Mouse (Mus musculus): ENCODE data around the gene Cib4.
A peak's percentile ranks its signal among the peaks of the same experiment; 100 is the strongest.

Gene Cib4

DNA sequence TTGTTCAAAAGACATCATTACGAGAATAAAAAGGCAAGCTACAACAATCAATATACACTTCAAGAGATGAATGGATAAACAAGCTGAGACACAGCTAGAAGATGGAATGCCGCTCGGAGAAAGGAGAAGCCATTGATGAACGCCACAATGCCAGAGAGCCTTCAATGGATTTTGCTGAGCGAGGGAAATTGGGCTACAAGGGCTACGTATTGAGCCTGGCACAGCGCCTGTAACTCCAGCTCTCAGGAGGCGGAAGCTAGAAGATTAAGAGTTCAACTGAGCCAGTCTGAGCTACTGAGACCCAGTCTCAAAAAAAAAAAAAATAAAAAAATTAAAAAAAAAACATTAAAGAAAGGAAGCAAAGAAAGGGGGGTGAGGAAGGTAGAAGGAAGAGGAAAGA lies 32.5 kb downstream of the Cib4 start:
- DNase-seq = no peak

DNA sequence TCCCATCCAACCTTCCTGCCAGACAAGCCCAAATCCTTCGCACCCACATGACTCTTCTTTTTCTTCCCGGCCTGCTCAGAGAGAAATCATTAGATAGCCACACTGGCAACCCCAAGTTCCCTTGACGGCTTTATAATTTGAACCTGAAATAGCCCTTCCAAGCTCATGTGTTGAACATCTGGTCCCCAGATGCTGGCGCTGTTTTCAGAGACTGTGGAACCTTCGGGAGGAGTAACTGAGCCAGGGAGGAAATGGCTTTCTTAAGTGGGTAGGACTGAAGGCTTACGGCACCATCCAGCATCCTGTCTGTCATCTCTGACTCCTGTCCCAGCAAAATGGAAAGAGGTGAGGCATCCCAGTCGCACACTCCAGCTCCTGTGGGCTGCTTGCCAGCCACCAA lies 48.3 kb downstream of the Cib4 start:
- no peak for DNase-seq

DNA sequence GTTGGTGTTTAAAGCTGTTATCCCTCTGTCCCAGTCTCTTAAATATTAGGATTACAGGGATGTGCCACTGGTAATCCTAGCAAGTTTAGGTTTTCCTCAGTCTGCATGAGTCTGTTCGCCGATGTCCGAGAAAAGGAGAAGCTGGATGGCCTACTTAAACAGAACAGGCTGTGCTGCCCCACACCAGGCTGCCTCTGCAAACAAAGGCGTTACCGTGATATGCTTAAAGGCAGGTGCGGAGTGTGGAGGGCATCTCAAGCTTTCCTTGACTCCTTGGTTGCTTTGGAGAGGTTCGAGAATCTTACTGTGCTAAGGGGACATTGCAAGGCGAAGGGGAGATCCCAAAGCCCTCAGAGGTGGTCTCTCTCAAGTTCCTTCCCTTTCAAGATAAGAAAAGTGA lies 48.8 kb downstream of the Cib4 start:
- no peak for DNase-seq

DNA sequence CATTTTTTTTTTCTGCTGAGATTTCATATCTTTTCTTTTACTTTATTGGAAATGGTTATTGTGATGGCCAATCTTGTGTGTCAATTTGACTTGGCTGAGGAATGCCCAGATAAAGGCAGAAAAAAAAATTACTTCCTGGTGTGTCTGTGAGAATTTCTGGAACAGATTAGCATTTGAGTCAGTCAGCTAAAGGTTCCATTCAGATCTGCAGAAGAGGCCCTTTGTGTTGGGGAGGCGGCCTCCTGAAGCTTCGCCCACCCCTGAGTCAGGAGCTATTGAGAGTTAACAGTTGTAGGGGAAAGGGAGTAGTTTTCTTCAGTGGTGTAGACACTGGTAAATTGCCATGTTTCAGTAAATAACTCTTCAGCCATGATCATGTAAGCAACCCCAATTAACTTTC lies 50.3 kb downstream of the Cib4 start:
- DNase-seq = no peak

DNA sequence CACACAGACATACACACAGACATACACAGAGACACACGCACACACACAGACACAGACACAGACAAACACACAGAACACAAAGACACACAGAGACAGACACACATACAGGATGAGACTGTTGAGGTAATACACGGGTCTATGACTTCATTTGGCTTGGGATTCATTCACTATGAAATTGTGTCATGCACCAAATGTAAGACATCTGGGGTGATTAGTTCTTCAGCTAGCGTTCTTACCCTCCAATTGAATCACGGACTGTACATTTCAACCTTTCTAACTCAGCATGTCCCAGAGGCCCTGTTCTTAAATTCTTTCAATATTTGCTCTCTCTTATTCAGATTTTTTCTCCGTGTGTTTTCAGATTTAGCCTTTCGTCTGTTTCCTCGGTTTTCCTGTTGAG lies 51.0 kb downstream of the Cib4 start:
- no peak for DNase-seq

DNA sequence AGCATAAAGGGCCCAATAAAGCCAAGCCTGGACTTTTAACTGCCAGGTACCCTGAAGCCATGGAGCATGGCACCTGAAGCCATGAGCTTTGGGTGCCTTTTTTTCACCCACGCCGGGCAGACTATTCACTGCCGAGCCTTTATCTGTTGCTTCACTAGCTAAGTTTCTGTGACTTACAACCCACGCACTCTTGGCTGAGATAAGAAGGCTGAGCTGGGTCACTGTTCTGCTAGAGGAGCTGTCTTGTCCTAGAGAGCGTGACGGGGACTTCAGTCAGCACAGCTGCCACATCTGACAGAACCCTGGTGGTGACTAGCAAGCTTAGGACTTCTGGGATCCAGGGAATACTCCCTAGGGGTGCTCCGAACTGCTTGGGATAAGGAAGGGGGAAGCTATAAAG lies 51.9 kb downstream of the Cib4 start:
- no peak for DNase-seq

DNA sequence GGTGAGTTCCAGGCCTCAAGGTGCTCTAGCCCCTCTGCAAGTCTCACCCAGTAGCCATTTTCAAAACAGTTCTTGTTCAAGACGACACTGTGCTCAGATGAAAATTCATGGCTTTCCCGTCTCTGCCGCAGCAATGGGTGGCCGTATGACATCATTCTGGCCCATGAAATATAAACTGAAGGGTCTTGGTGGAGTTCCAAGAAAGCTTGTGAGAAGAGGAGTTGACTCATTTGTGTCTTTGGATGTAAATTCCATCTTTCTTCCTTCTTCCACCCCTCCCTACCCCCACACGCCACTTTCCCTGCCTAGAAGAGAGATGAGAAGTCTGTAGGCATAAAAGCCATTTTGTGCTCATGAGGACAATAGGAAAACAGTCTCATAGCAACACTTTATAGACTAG lies 54.8 kb downstream of the Cib4 start:
- DNase-seq = no peak

DNA sequence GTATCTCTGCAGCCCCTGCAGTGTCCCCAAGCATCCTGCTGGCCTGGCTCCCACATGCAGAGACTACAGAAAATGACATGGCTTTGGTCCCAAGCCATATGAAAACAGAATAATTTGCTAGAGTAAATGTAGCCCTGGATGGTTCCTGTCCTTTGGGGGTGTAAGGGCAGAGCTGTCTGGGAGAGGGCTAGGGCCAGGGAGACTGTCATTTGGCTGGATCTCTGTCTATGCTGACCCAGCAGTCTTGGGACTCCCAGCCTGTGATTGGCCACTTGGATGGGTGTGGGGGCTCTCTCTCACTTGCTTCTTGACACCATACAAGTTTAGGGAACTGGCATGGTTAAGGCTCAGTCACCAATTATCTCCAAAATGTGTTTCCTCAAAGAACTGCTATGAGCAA lies 55.4 kb downstream of the Cib4 start:
- no peak for DNase-seq

DNA sequence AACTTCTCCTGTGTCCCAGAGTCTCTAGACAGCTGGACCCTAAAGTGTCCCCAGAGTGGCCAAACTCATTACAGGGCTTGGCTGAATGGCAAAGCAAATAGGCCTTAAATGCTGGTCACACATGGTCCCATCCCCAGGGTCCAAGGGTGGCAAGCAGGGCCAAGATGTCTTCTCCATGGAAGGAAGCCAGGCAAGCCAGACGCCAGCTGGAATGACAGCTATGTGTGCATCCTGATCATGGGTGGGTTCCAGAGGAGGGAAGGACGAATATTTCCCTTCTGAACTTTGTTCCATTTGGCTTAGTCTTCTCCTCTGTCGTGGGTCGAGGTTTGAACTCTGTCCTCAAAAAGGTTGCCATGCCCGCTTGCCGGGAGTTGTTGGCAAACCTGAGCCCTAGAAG lies 60.5 kb downstream of the Cib4 start:
- no peak for DNase-seq

DNA sequence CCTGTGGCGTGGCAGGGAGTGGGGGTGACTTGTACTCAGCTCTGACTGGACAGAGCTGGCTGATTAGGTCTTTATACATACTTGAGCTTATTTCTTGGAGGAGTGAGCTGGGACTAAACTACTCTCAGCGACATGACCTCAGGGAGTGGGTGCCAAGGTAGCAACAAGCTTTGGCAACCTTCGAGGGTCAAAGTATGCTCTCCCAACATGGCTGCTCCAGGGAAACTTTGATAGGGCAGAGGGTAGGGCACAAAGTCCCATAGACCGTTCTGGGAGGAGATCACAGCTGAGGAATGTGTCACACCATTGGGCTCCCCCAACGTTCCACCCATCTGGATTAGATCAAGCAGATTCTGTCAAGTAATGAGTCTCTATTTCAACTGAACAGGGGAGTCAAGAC lies 61.0 kb downstream of the Cib4 start:
- no peak for DNase-seq

DNA sequence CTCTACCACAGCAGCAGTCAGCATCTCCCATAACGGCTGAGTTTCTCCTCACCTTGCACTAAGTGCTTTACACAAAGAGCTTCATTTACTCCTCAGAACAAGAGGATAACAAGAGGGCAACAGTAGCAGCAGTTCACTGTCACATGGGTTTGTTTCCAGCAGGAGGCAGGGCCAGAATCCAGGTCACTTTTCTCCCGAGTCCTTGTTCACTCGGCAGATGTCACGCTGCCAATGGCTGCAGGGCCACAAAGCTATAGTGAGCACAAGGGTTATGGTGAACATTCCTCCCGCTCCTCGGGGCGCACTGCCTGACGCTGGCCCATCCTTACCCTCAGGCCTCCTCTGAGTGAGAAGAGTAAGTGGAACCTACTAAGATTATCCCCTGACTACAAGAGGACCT lies 62.1 kb downstream of the Cib4 start:
- no peak for DNase-seq

DNA sequence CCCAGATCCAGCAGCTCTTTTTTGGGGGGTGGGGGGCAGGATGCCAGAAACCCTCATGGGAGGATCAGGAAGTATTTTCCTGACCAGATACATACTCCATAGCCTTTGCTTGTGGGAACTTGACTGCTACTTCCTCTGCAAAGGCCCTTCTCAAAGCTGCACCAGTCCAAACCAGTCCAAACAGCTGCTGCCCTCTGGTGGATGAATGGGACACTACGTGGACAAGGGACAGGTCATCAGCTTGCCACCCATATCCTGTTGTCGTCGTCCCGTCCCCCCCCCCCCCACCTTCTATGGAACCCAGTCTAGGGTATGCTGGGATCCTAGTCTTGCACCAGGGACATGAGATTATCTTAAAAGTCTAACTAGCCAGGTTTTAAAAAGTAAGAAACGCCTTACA lies 63.3 kb downstream of the Cib4 start:
- peak; percentile 38 for DNase-seq

DNA sequence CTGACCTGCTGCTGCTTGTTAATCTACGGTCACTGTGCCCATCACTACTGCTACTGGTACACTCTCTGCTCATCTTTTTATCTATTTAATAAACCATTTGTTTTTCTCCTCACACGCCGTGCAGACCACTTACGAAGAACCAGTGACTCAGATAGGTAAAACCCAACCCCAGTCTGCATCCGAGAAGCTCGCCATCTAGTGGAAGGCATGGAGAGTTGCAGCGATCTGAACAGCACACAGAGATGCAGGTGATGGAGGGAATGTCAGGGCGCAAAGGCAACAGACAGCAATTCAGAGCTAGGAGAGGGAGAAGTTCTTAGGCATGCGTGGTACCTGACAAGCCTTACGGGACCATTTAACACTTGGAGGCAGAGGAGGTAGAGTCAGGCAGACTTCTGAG lies 69.1 kb downstream of the Cib4 start:
- peak; percentile 25 for DNase-seq

DNA sequence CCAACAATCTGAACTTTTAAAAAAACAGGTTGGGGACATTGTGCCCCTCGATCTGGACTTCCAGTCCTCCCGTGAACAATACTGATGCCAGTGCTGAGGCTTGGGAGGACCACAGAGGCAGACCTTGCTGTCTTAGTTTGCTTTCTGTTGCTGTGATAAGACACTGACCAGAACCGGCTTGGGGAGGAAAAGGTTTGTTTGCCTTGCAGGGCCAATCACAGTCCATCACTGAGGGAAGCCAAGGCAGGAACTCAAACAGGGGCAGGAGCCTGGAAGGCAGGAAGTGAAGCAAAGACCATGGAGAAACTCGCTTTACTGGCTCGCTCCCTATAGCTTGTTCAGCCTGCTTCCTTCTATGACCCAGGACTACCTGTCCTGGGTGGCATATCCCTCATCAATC lies 73.5 kb downstream of the Cib4 start:
- no peak for DNase-seq

DNA sequence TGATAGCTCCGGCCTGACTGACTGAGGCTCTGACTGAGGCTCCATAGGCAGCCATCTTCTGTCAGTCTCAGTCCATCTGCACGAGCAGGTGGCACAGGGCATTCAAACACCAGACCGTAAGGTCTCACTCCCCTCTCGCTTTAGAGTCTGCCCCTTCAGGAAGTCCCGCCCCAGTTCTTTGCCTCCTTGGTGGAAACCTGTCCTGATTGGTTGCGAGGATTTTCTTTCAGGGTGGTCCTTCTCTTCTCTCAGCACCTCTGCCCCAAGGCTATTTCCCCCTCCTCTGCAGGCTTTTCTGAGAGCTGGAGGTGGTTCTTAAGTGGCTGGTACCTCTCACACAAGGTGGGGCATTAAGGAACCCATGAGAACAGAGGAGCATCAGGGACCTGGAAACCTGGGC lies 75.2 kb downstream of the Cib4 start:
- no peak for DNase-seq

DNA sequence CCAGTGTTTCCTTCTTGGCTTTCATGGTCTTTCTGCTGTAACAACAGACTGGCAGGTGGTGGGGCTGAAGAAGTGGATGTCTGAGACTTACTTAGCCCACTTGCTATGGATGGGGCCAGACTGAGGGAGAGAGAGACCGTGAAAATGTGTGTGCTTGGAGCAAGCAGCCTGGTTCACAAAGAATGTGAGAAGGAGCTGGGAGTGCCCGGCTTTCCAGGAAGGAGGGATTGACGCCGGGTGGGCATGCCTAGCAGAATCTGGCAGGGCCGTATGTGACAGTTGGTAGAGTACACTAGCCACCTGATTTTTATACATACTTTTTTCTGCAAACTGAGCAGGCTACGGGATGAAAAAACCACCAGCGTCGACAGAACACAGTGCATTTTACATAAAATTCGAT lies 79.3 kb downstream of the Cib4 start:
- no peak for DNase-seq

DNA sequence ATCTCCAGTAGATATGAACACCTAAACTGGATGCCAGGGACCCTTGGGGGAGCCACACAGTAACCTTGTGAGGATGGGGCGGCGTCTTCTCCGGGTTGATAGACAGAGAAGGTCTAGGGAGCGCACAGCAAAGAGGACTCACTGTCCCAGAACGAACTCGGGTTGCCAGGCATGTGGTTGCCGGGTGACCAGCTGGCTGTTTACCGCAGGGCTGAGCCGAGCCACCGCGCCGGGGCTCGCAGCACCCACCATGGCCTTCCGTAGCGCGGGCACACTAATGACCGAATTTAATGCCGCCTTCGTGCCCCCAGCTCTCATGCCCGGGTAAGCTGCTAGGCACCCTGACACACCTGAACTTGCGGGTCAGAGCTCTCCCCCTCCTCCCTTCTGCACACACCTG lies 79.8 kb downstream of the Cib4 start, which contains the start of gene 1700001C02Rik:
TSS of gene 1700001C02Rik (plus strand) at position 187 of the 400 bp plus-strand sequence.
- DNase-seq = no peak

DNA sequence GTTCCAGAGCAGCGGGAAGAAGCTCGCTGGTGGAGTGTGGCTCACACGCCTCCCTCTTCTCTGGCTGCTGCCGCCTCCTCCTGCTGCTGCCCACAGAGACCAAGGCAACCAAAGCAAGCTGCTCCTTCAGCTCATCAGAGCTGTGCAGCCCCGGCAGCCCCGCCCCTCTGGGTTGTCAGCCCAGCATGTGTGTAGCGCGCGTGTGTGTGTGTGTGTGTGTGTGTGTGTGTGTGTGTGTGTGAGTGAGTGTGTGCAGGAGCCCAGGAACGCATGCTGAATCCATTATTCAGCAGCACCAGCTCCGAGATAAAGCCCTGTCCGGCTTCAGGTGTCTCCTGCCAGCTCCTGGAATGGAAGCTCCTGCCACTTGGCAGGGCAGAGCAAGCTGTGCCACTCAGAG lies 83.8 kb downstream of the Cib4 start, which contains the start of gene Otof:
TSS of gene Otof (minus strand) at position 112 of the 400 bp plus-strand sequence.
- peak; percentile 70 for DNase-seq

DNA sequence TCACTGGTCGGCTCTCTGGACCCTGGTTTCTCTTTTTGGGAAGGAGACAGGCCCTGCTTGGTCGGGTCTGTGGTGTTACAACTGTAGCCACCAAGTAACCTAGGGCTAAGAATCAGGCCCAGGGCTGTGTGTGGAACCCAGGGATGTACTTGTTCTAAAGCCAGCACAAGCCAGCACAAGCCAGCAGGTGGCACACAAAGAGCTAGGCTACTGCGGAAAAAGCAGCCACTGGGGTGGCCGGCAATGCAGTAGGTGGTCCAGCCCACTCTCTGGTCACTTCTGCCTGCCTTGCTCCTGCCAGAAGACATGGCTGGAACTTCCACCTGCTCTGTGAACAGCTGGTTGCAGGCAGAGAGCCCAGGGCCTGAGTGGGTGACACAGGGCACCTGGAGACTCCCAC lies 85.5 kb downstream of the Cib4 start:
- no peak for DNase-seq

DNA sequence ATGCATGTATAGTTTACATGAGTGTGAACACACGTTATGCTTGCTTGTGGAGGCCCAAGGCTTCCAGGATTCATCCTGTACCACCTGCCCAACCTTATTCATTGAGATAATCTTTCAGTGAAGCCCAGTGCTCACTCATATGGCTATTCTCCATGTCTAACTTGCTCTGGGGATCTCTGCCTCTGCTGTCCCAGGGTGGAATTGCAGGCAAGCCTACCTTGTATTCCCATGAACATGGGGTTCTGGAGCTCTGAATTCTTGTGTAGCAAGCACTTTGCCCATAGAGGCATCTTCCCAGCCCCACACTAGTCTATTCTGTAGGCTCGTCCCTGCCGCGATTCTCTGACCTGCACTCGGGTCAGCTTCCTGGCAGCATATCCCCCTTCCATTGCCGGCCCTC lies 89.6 kb downstream of the Cib4 start:
- DNase-seq = peak; percentile 26

DNA sequence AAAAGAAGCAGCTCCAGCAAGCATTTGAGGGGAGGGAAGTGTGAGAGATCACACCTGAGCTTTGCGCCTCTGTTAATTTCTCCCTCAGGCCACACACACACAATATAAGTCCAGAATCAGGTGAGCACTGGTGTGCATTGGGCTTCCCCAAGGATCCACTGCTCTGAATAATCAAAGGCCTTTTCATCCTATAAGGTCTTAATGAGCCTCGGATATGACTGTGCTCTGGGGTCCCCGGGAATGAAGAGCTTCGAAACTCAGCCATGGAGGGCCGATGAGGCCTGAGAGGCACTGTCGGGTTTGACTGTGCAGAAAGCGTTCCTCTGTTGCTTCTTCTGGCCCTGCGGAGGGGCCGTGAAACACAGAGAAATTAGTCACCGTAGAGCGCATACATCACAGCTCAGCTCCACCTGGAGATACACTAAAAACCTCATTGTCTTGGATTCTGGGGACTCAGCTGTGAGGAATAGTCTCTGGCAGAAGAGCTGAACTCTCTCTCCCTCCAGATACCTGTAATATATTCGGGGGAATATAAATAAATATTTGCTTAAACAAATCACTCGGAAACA lies 101.2 kb downstream of the Cib4 start:
- DNase-seq = no peak

DNA sequence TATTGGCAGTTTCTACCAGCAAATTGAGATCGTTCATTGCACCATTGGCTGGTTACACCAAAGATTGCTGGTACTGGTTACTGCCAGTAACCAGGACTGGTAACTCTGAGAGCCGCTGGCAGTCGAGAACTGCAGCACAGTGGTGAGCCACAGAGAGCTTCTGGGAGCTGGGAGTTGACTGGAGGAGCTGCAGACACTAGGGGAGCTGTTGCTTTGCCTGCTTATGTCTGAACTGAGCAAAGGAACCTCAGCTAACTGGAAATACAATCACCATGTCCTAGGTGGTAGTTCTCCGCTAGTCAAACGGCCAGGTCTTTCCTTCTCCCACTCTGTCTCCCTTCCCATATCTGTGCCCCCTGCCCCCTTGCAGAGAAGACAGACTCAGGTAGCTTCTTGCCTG lies 103.4 kb downstream of the Cib4 start:
- no peak for DNase-seq

DNA sequence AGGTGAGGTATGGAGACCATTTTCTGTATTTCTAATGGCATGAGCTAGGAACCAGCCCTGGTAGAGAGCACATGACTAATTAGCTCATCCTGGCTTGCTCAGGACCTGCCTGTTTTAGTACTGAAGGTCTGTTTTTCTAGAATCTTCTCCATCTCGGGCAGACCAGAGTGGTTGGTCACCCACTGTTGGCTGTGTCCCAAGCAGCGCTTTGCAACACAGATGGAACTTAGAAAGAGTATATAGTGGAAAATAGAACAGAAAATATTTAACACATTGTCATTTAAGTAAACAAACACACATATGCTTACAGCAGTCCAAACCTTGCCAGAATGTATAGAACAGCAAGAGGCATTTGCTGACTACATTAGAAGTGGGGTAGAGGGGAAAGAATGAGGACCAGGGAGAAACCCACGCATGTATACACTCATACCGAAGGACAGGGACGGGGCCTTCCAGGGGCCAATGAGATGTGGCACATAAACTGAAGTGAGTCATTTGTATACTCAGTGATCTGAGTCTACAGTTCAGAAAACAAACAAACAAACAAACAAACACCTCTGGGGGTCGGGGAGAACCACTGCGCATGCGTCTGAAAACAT lies 105.2 kb downstream of the Cib4 start:
- no peak for DNase-seq

DNA sequence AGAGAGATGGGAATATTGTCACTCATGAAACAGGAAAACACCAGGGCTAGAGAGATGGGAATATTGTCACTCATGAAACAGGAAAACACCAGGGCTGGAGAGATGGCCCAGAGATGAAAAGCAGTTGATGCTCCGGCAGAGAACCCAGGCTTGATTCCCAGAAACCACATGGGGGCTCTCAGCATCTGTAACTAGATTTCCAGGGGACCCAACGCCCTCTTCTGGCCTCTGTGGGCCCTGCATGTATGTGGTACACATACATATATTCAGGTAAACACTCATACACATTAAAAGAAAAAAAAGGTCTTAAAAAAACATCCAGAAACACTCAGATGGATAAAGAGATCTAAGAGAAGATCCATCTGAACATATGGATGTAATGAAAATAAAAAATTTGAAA lies 106.7 kb downstream of the Cib4 start:
- no peak for DNase-seq

Data from right cerebral cortex, postnatal 25 days (tissue).